In genomic region chr4:134273417-134274345, GRCm38 (mm10) we compare ENCODE assay signal across 8 mouse cellular contexts. TPM values are rescaled to one million over a fixed set of nuclear protein-coding genes. Genes with fewer than 3 reads are reported as not detected.
DNase-seq lines count a peak whose midpoint lies in the region; ATAC-seq and TF ChIP-seq lines count a peak whose summit lies in the region.

No protein-coding gene starts in this region.

- 4% methylated on average over 14 of the region's 14 CpGs for WGBS in kidney, embryonic 14.5 days
- WGBS in liver, embryonic 14.5 days (ENCODE audit: insufficient replicate concordance), result under 1% methylated on average over 14 of the region's 14 CpGs

- ATAC-seq in kidney, embryonic 14.5 days (ENCODE audit: low FRiP score, low TSS enrichment), result no peak
- ATAC-seq in granulocyte monocyte progenitor cell, adult 5-6 weeks (replicated peaks; ENCODE audit: poor library complexity, severe bottlenecking), result peak; percentile 66
- ATAC-seq in liver, embryonic 14.5 days (ENCODE audit: insufficient read depth), result peak; percentile 94

- H3K36me3 ChIP-seq in kidney, embryonic 14.5 days (ENCODE audit: control insufficient read depth, insufficient read depth, low read length), result peaks cover 25% of the 10 kb centered on the region
- peaks cover 18% of the 10 kb centered on the region for H3K36me3 ChIP-seq in liver, embryonic 14.5 days (replicated peaks; ENCODE audit: control insufficient read depth, insufficient read depth, low read depth)

- TF ChIP-seq CTCF in liver, embryonic 14.5 days (IDR thresholded peaks at IDR 0.05; ENCODE audit: low read depth), result no peak

- H3K4me2 ChIP-seq in kidney, embryonic 14.5 days (replicated peaks; ENCODE audit: low read depth, low read length), result peak overlapping the region; percentile 32
- H3K4me2 ChIP-seq in liver, embryonic 14.5 days (ENCODE audit: low read depth), result peak overlapping the region; percentile 73

- no peaks in the 10 kb centered on the region for H3K9me3 ChIP-seq in kidney, embryonic 14.5 days (ENCODE audit: control insufficient read depth, low read length)
- no peaks in the 10 kb centered on the region for H3K9me3 ChIP-seq in liver, embryonic 14.5 days (ENCODE audit: control insufficient read depth, low read length)

- peak overlapping the region; percentile 11; the same call in 1 of the 2 replicates for H3K4me3 ChIP-seq in kidney, embryonic 14.5 days (ENCODE audit: low read length)
- peak overlapping the region; percentile 20 to 45; a peak in 3 of 4 replicates for H3K4me3 ChIP-seq in liver, embryonic 14.5 days (ENCODE audit: insufficient read depth in 1 of 2, low read depth in 2 of 2, low read length in 2 of 2)

- no peak for DNase-seq in kidney, adult 11 months
- DNase-seq in Muller cell, postnatal 12 days (ENCODE audit: inconsistent ontology term), result peak; percentile 33
- peak; percentile 88 to 92 (median 88) for DNase-seq in liver, embryonic 14.5 days (ENCODE audit: low read depth in 3 of 3, low spot score in 3 of 3)
- peak; percentile 51 to 78 for DNase-seq in thymus, adult 18-20 months
- DNase-seq in urinary bladder, postnatal 25 days (ENCODE audit: low spot score), result no peak
- no peak for DNase-seq in frontal cortex, postnatal 14 days (ENCODE audit: low spot score in 2 of 2)

- peaks cover 5% of the 10 kb centered on the region; the same call in 1 of the 2 replicates for H3K4me1 ChIP-seq in kidney, embryonic 14.5 days (ENCODE audit: control insufficient read depth, insufficient read depth, low read length)
- H3K4me1 ChIP-seq in liver, embryonic 14.5 days (replicated peaks; ENCODE audit: control insufficient read depth in 2 of 2, insufficient read depth in 2 of 2, low read length in 1 of 2), result peaks cover 16 to 20% of the 10 kb centered on the region in 2 experiments

- H3K27me3 ChIP-seq in kidney, embryonic 14.5 days (ENCODE audit: control insufficient read depth, insufficient read depth, low read length), result no peaks in the 10 kb centered on the region
- no peaks in the 10 kb centered on the region for H3K27me3 ChIP-seq in liver, embryonic 14.5 days (ENCODE audit: control insufficient read depth, insufficient read depth, low read length)

- H3K27ac ChIP-seq in kidney, embryonic 14.5 days (ENCODE audit: low read depth, low read length), result no peak overlapping the region; the same call in 1 of the 2 replicates
- peak overlapping the region; percentile 93 for H3K27ac ChIP-seq in liver, embryonic 14.5 days

- TF ChIP-seq EP300 in liver, embryonic 14.5 days (IDR thresholded peaks at IDR 0.05; ENCODE audit: low read depth), result peak; percentile 76

- no peak overlapping the region for H3K9ac ChIP-seq in kidney, embryonic 14.5 days (ENCODE audit: low read depth, low read length)
- peak overlapping the region; percentile 49 for H3K9ac ChIP-seq in liver, embryonic 14.5 days (replicated peaks)

RNA-seq across cellular contexts. Expression of gene Pdik1l, which starts 14.0 kb away (rescaled TPM):
- 14.9 and 18.8 TPM in 2 replicates for polyA plus RNA-seq in kidney, embryonic 14.5 days (2014; fragmentation: Nextera tagmentation; extraction: Ambion mirVana)
- total RNA-seq in granulocyte monocyte progenitor cell, adult 5-6 weeks (2014; fragmentation: Nextera tagmentation), result 17.6 and 18.5 TPM in 2 replicates
- 35.4 and 41.7 TPM in 2 replicates for total RNA-seq in granulocyte monocyte progenitor cell, adult 5-6 weeks (2017)
- 2.8 and 4.5 TPM in 2 replicates for polyA plus RNA-seq in liver, embryonic 14.5 days (2012; rRNA removed)
- polyA plus RNA-seq in liver, embryonic 14.5 days (2014; fragmentation: Nextera tagmentation; extraction: Ambion mirVana), result 11.7 and 12.4 TPM in 2 replicates

RNA-seq across cellular contexts. Expression of gene Grrp1, which starts 19.8 kb away (rescaled TPM):
- polyA plus RNA-seq in kidney, embryonic 14.5 days (2014; fragmentation: Nextera tagmentation; extraction: Ambion mirVana), result 9.2 and 12.8 TPM in 2 replicates
- total RNA-seq in granulocyte monocyte progenitor cell, adult 5-6 weeks (2014; fragmentation: Nextera tagmentation), result not detected in 2 replicates
- not detected in 2 replicates for total RNA-seq in granulocyte monocyte progenitor cell, adult 5-6 weeks (2017)
- 0.77 and 1.1 TPM in 2 replicates for polyA plus RNA-seq in liver, embryonic 14.5 days (2012; rRNA removed)
- polyA plus RNA-seq in liver, embryonic 14.5 days (2014; fragmentation: Nextera tagmentation; extraction: Ambion mirVana), result 0.40 and 0.55 TPM in 2 replicates

RNA-seq across cellular contexts. Expression of gene Gm30191, which starts 26.9 kb away (rescaled TPM):
- polyA plus RNA-seq in kidney, embryonic 14.5 days (2014; fragmentation: Nextera tagmentation; extraction: Ambion mirVana), result not detected in 2 replicates
- not detected in 2 replicates for total RNA-seq in granulocyte monocyte progenitor cell, adult 5-6 weeks (2014; fragmentation: Nextera tagmentation)
- total RNA-seq in granulocyte monocyte progenitor cell, adult 5-6 weeks (2017), result not detected in 2 replicates
- polyA plus RNA-seq in liver, embryonic 14.5 days (2012; rRNA removed), result not detected in 2 replicates
- not detected in 2 replicates for polyA plus RNA-seq in liver, embryonic 14.5 days (2014; fragmentation: Nextera tagmentation; extraction: Ambion mirVana)

RNA-seq across cellular contexts. Expression of gene Zfp593, which starts 28.3 kb away (rescaled TPM):
- polyA plus RNA-seq in kidney, embryonic 14.5 days (2014; fragmentation: Nextera tagmentation; extraction: Ambion mirVana), result 17.5 and 18.9 TPM in 2 replicates
- 13.4 and 16.2 TPM in 2 replicates for total RNA-seq in granulocyte monocyte progenitor cell, adult 5-6 weeks (2014; fragmentation: Nextera tagmentation)
- total RNA-seq in granulocyte monocyte progenitor cell, adult 5-6 weeks (2017), result 9.4 and 18.7 TPM in 2 replicates
- polyA plus RNA-seq in liver, embryonic 14.5 days (2012; rRNA removed), result 5.6 and 6.4 TPM in 2 replicates
- 7.1 TPM in 2 replicates for polyA plus RNA-seq in liver, embryonic 14.5 days (2014; fragmentation: Nextera tagmentation; extraction: Ambion mirVana)

RNA-seq across cellular contexts. Expression of gene E130218I03Rik, which starts 30.2 kb away (rescaled TPM):
- polyA plus RNA-seq in kidney, embryonic 14.5 days (2014; fragmentation: Nextera tagmentation; extraction: Ambion mirVana), result 0.41 TPM in 1 of 2 replicates, not detected in the other
- total RNA-seq in granulocyte monocyte progenitor cell, adult 5-6 weeks (2014; fragmentation: Nextera tagmentation), result not detected in 2 replicates
- total RNA-seq in granulocyte monocyte progenitor cell, adult 5-6 weeks (2017), result 0.21 and 0.22 TPM in 2 replicates
- not detected in 2 replicates for polyA plus RNA-seq in liver, embryonic 14.5 days (2012; rRNA removed)
- not detected in 2 replicates for polyA plus RNA-seq in liver, embryonic 14.5 days (2014; fragmentation: Nextera tagmentation; extraction: Ambion mirVana)

Comparison
In these comparisons a context has a peak if more than half of its experiments do, and no peak if none do; other contexts are left out.
1. DNase-seq: peak in Muller cell, postnatal 12 days (single experiment), liver, embryonic 14.5 days (3 of 3) and thymus, adult 18-20 months (2 of 2); none in kidney, adult 11 months (single experiment), urinary bladder, postnatal 25 days (single experiment) and frontal cortex, postnatal 14 days (0 of 2).